Mouse (Mus musculus): ENCODE data around the gene Caskin2.

- no peak for TF ChIP-seq POLR2A (IDR thresholded peaks at IDR 0.05; ENCODE audit: low read depth, low read length)
- no peak for TF ChIP-seq CTCF (IDR thresholded peaks at IDR 0.05; ENCODE audit: extremely low read depth, insufficient read length, insufficient replicate concordance, low read depth, low read length)
These were observed 3.1 kb downstream of the Caskin2 start for GRCm38 (mm10) chr11:115810377-115810776.

Measured in small intestine, adult 2 months (tissue).